ENCODE assay signal across 9 mouse cellular contexts in genomic region chr8:111736321-111736720, GRCm38 (mm10). TPM values are rescaled to one million over a fixed set of nuclear protein-coding genes. Genes with fewer than 3 reads are reported as not detected.
DNase-seq lines count a peak whose midpoint lies in the region; ATAC-seq and TF ChIP-seq lines count a peak whose summit lies in the region.
"Had no signal": no experiment of that assay in that cellular context is flagged by ENCODE, and none has a peak within 500 bp of the region (broad histone marks: within the 10 kb centered on the region; RNA-seq: fewer than 3 reads in every experiment).

No protein-coding gene starts in this region.

- 0 out of 2 replicates have a peak overlapping the region, but pooled peaks have one; percentile 11 for H3K9ac ChIP-seq in liver, postnatal 0 days (replicated peaks)
- H3K9ac ChIP-seq in liver, embryonic 12.5 days, result no peak overlapping the region
- H3K9ac ChIP-seq in forebrain, embryonic 13.5 days, result no peak overlapping the region
- peak overlapping the region; percentile 23; the same call in 1 of the 2 replicates for H3K9ac ChIP-seq in neural tube, embryonic 15.5 days (replicated peaks)

- no peak overlapping the region for H3K4me2 ChIP-seq in liver, postnatal 0 days (ENCODE audit: low read depth, low read length)
- no peak overlapping the region for H3K4me2 ChIP-seq in liver, embryonic 12.5 days
- peak overlapping the region; percentile 10 for H3K4me2 ChIP-seq in forebrain, embryonic 13.5 days
- 0 out of 2 replicates have a peak overlapping the region, but pooled peaks have one; percentile 11 for H3K4me2 ChIP-seq in neural tube, embryonic 15.5 days

- 58% methylated on average over 7 of the region's 7 CpGs for WGBS in liver, postnatal 0 days (ENCODE audit: insufficient replicate concordance)
- 55% methylated on average over 7 of the region's 7 CpGs for WGBS in liver, embryonic 12.5 days (ENCODE audit: insufficient replicate concordance)
- WGBS in forebrain, embryonic 13.5 days, result 49% methylated on average over 7 of the region's 7 CpGs
- 24% methylated on average over 7 of the region's 7 CpGs for WGBS in neural tube, embryonic 15.5 days

- no peaks in the 10 kb centered on the region for H3K36me3 ChIP-seq in liver, postnatal 0 days (replicated peaks; ENCODE audit: insufficient read depth, low read length)
- H3K36me3 ChIP-seq in liver, embryonic 12.5 days, result no peaks in the 10 kb centered on the region
- no peaks in the 10 kb centered on the region for H3K36me3 ChIP-seq in forebrain, embryonic 13.5 days (ENCODE audit: poor library complexity, severe bottlenecking)
- H3K36me3 ChIP-seq in neural tube, embryonic 15.5 days, result no peaks in the 10 kb centered on the region

- no peak for TF ChIP-seq EP300 in liver, postnatal 0 days (IDR thresholded peaks at IDR 0.05; ENCODE audit: low read depth)

- peaks cover 57% of the 10 kb centered on the region for H3K4me1 ChIP-seq in liver, postnatal 0 days (ENCODE audit: insufficient read depth)
- H3K4me1 ChIP-seq in liver, embryonic 12.5 days, result peaks cover 73% of the 10 kb centered on the region
- H3K4me1 ChIP-seq in forebrain, embryonic 13.5 days, result peaks cover 90% of the 10 kb centered on the region
- H3K4me1 ChIP-seq in neural tube, embryonic 15.5 days, result peaks cover 88% of the 10 kb centered on the region

- DNase-seq in liver, postnatal 0 days, result no peak
- DNase-seq in cerebellum, adult 8-10 months, result peak; percentile 52
- peak; percentile 17 for DNase-seq in kidney, adult 9 months
- no peak for DNase-seq in ovary, adult 18-20 months (ENCODE audit: low spot score)

- H3K27me3 ChIP-seq in liver, postnatal 0 days (ENCODE audit: insufficient read depth, low read length), result peaks cover 15% of the 10 kb centered on the region
- H3K27me3 ChIP-seq in liver, embryonic 12.5 days (replicated peaks), result peaks cover 95% of the 10 kb centered on the region
- no peaks in the 10 kb centered on the region for H3K27me3 ChIP-seq in forebrain, embryonic 13.5 days
- H3K27me3 ChIP-seq in neural tube, embryonic 15.5 days (replicated peaks), result no peaks in the 10 kb centered on the region

- no peaks in the 10 kb centered on the region for H3K9me3 ChIP-seq in liver, postnatal 0 days (ENCODE audit: low read length)
- no peaks in the 10 kb centered on the region for H3K9me3 ChIP-seq in liver, embryonic 12.5 days (replicated peaks)
- H3K9me3 ChIP-seq in forebrain, embryonic 13.5 days (replicated peaks), result no peaks in the 10 kb centered on the region
- H3K9me3 ChIP-seq in neural tube, embryonic 15.5 days (replicated peaks), result no peaks in the 10 kb centered on the region

- H3K4me3 ChIP-seq in liver, postnatal 0 days (ENCODE audit: low read depth, low read length), result no peak overlapping the region
- H3K4me3 ChIP-seq in liver, embryonic 12.5 days, result no peak overlapping the region
- no peak overlapping the region for H3K4me3 ChIP-seq in forebrain, embryonic 13.5 days
- no peak overlapping the region for H3K4me3 ChIP-seq in neural tube, embryonic 15.5 days (replicated peaks)

- no peak for ATAC-seq in liver, postnatal 0 days
- no peak for ATAC-seq in liver, embryonic 12.5 days
- ATAC-seq in forebrain, embryonic 13.5 days, result peak; percentile 26; the same call in 1 of the 2 replicates
- no peak for ATAC-seq in neural tube, embryonic 15.5 days (ENCODE audit: low FRiP score)
- ATAC-seq in megakaryocyte-erythroid progenitor cell, adult 5-6 weeks (replicated peaks; ENCODE audit: low FRiP score, low TSS enrichment, poor library complexity, severe bottlenecking), result no peak

- 0 out of 2 replicates have a peak overlapping the region, but pooled peaks have one; percentile 29 for H3K27ac ChIP-seq in liver, postnatal 0 days (ENCODE audit: low read depth)
- no peak overlapping the region; the same call in 1 of the 2 replicates for H3K27ac ChIP-seq in liver, embryonic 12.5 days
- peak overlapping the region; percentile 68 for H3K27ac ChIP-seq in forebrain, embryonic 13.5 days
- no peak overlapping the region for H3K27ac ChIP-seq in neural tube, embryonic 15.5 days (replicated peaks)

- no peak for TF ChIP-seq CTCF in liver, postnatal 0 days (IDR thresholded peaks at IDR 0.05; ENCODE audit: low read depth)

RNA-seq across cellular contexts. Expression of gene Bcar1, which starts 7.3 kb away (rescaled TPM):
- 9.9 and 11.6 TPM in 2 replicates for polyA plus RNA-seq in liver, postnatal 0 days (2015; fragmentation: Nextera tagmentation; extraction: Ambion mirVana)
- polyA plus RNA-seq in liver, embryonic 12.5 days (2016; fragmentation: Nextera tagmentation; extraction: Ambion mirVana), result 9.5 and 10.3 TPM in 2 replicates
- polyA plus RNA-seq in forebrain, embryonic 13.5 days (2015; fragmentation: Nextera tagmentation; extraction: Ambion mirVana), result 49.9 and 50.0 TPM in 2 replicates
- 41.5 and 42.8 TPM in 2 replicates for polyA plus RNA-seq in neural tube, embryonic 15.5 days (2015; fragmentation: Nextera tagmentation; extraction: Ambion mirVana)
- total RNA-seq in megakaryocyte-erythroid progenitor cell, adult 5-6 weeks (2014; fragmentation: Nextera tagmentation), result 0.17 TPM in 1 of 2 replicates, not detected in the other
- not detected in 2 replicates for total RNA-seq in megakaryocyte-erythroid progenitor cell, adult 5-6 weeks (2017)
- total RNA-seq: hematopoietic stem cell, adult 5-6 weeks had no signal

RNA-seq across cellular contexts. Expression of gene Ctrb1, which starts 45.5 kb away (rescaled TPM):
- polyA plus RNA-seq in liver, postnatal 0 days (2015; fragmentation: Nextera tagmentation; extraction: Ambion mirVana), result 0.13 and 38.9 TPM in 2 replicates
- polyA plus RNA-seq in liver, embryonic 12.5 days (2016; fragmentation: Nextera tagmentation; extraction: Ambion mirVana), result not detected in 2 replicates
- polyA plus RNA-seq in forebrain, embryonic 13.5 days (2015; fragmentation: Nextera tagmentation; extraction: Ambion mirVana), result 1.7 TPM in 1 of 2 replicates, not detected in the other
- 25.6 TPM in 1 of 2 replicates, not detected in the other for polyA plus RNA-seq in neural tube, embryonic 15.5 days (2015; fragmentation: Nextera tagmentation; extraction: Ambion mirVana)
- not detected in 2 replicates for total RNA-seq in megakaryocyte-erythroid progenitor cell, adult 5-6 weeks (2014; fragmentation: Nextera tagmentation)
- not detected in 2 replicates for total RNA-seq in megakaryocyte-erythroid progenitor cell, adult 5-6 weeks (2017)
- total RNA-seq: hematopoietic stem cell, adult 5-6 weeks had no signal

Comparison
In these comparisons a context has a peak if more than half of its experiments do, and no peak if none do; other contexts are left out.
1. H3K27ac ChIP-seq: peak in liver, postnatal 0 days (single experiment) and forebrain, embryonic 13.5 days (single experiment); none in liver, embryonic 12.5 days (single experiment) and neural tube, embryonic 15.5 days (single experiment).
2. H3K9ac ChIP-seq: peak in liver, postnatal 0 days (single experiment) and neural tube, embryonic 15.5 days (single experiment); none in liver, embryonic 12.5 days (single experiment) and forebrain, embryonic 13.5 days (single experiment).
3. DNase-seq: peak in cerebellum, adult 8-10 months (single experiment) and kidney, adult 9 months (single experiment); none in liver, postnatal 0 days (single experiment) and ovary, adult 18-20 months (single experiment).
4. H3K4me2 ChIP-seq: peak in forebrain, embryonic 13.5 days (single experiment) and neural tube, embryonic 15.5 days (single experiment); none in liver, postnatal 0 days (single experiment) and liver, embryonic 12.5 days (single experiment).